Mouse (Mus musculus): ENCODE measurements around the gene Mapt.

DNA sequence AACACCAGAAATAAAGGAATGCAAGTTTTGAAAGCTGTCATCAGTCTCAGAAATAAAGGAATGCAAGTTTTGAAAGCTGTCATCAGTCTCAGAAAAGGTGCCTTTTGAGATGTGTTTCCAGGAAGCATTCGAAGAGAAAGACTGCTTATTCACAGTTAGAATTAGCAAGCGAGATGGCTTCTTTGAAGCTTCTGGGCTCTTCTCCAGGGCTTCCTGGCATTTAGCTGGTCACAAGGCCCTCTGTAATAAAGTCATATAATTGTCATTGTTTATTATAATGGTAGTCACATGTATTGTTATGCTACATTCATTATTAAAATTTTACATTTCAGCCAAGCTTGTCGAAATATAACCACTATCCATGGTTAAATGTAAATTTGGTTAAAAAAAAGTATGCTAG, 13.1 kb upstream of the Mapt start:
- TF ChIP-seq POLR2A (IDR thresholded peaks at IDR 0.05; ENCODE audit: extremely low read depth, insufficient read depth, low read length) (no peak), CTCF (IDR thresholded peaks at IDR 0.05; ENCODE audit: low read depth, low read length) (no peak)
